Mouse (Mus musculus) cerebellum, postnatal 4 days (tissue): ENCODE results near the gene Fmnl2.

Experiments used
- DNase-seq, 2 experiments: peaks; one replicate each; pipeline ENCODE4 v3.0.0; 2022; ENCODE audit warnings: low spot score in 2 of 2, mixed read lengths in 1 of 2

Gene Fmnl2

GRCm38 (mm10) chr2:52857611-52858528 lies at the start of gene Fmnl2:
Fmnl2 (plus strand) TSS chr2:52857860.
- peak; percentile 64 to 87 for DNase-seq

DNA sequence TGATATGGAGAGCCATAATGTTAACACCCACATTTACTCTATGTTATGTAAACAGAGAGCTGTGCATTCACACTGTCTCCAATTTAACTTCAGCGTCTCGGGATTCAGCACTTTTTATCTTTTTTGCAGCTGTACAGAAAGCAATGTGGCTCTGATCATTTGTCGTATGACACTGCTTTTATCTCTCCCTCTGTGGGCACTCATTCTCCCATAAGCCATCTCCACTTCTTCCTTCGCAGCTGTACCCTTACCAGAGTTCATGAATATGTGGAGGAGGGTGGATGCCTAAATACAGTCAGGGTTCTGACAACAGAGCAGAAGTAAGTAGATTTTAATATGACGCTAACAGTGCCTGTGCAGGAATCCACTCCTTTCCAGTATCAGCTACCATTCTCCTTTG lies 47.7 kb upstream of the Fmnl2 start:
- no peak for DNase-seq

- DNase-seq: no peak
Measured at GRCm38 (mm10) chr2:52811691-52812090, 46.0 kb upstream of the Fmnl2 start.

DNA sequence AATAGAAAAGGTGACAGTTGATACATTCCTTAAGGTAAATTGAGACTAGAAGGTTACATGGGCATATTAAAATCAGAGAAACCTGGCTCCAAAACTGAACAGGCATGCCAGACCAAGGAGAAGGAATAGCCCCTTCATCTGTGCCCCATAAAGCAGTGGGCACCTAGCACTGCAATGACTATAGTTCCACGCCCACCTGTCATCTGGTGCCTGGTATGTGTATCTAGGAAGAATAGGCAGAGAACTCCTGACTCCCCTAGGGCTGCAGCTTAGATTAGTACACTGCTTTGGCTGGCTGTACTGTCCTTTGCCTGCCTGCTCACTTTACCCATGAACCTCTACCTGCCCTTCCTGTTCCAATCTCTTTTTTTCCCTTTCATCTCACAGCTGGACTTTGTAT lies 40.3 kb upstream of the Fmnl2 start:
- no peak for DNase-seq

GRCm38 (mm10) chr2:52818944-52819343 lies 38.7 kb upstream of the Fmnl2 start:
- no peak for DNase-seq

DNA sequence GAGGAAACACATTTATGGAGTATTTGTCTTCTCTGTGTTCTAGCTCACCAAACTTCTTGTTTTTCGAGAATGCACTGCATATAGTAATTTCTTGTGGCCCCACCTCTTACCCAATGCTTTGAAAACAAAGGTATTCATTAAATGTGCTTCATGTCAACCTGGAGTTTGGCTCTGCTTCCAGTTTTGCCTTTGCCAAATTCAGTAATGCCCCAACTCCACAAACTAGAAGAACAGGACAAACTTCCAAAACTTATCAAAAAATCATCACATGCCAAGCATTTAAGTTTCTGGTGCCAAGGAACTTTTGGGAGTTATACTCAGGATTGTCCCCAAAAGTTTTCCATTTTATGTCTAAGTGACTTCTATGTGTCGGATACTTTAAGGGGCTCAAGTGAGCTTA lies 35.4 kb upstream of the Fmnl2 start:
- DNase-seq: no peak

DNA sequence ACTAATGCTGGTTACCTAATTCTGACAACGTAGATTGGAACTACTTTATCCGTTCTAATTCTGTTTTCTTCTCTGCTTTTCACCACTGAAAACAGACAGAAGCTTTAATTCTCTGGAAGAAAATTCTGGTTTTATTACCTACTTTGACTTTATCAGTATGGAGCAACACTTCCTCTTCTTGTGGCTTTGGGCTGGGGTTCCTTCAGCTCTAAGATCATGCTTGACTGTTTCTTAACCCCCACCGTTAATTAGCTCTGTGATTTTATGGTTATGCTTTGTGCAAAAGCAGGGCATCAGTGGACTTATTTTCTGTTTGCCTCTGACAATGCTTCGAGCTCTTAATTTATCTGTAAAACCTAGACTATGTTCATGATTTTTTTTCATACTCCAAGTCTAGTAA lies 29.6 kb upstream of the Fmnl2 start:
- no peak for DNase-seq

DNA sequence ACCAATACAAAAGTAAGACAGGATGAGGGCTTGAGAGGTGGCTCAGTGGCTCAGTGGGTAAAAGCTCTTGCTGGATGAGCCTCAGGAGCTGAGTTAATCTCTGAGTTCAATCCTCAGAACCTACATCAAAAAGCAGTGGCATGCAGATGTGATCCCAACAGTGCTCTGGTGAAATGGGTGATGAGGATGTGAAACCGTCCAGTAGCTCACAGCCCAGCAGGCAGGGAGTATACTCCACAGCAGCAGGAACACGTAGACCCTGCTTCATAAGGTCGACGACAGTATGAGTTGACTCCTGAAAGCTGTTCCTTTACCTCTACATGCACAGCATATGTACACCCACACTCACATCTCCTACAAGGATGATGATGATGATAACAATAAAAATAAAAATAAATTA lies 27.1 kb upstream of the Fmnl2 start:
- no peak for DNase-seq

- DNase-seq: no peak
Measured at GRCm38 (mm10) chr2:52831585-52831984, 26.1 kb upstream of the Fmnl2 start.

DNA sequence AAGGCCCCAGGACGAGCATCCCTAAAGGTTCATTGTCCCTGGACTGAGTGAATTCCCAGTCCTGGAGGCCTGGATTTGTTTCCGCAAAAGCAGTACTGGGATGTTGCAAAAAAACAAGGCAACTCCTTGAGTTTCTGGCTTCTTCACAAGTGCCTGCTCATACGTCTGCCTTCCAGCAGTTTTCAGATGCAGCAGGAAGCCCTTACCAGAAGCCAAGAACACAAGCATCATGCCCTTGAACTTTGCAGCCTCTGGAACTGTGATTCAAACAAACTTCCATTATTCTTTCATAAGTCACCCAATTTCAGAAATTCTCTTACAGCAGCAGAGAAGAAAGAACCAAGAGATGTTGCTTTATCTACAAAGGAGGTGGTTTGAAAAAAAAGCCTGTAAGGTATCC lies 21.9 kb upstream of the Fmnl2 start:
- no peak for DNase-seq

GRCm38 (mm10) chr2:52839074-52839473 lies 18.6 kb upstream of the Fmnl2 start:
- DNase-seq: no peak

DNA sequence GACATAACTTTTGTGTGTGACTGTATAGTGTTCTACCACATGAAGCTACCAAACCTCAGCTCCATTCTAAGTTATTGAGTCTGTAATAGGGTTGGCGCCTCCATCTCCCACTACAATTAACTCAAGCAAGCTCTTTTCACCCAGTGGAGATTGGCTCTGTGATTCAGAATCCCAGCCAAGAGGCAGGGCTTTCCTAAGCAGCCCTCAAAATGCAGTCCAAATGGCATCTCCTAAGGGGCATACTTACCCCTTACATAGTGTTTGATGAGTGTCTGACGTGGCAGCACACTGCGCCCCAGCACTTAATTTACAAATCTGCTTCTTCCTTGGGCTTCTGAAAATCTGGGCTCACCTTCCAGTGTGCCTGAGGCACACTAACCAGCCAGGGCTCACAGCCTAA lies 17.8 kb upstream of the Fmnl2 start:
- DNase-seq: no peak

DNA sequence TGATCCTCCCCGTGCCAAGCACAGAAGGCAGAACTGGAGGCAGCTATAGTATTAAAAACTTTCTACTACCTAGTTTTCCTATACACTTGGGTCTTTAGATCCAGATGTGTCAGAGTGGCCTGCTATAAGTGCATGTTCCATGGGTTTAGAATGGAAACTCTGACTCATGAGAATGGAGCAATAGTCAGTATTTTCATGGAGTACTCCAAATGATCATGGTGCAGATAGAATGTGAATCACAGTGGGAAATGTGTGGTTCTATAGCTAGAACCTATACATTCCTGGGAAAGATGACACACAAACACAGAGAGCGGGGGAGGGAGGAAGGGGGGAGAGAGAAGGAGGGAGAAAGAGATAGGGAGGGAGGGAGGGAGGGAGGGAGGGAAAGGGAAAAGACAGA lies 13.8 kb upstream of the Fmnl2 start:
- no peak for DNase-seq

DNA sequence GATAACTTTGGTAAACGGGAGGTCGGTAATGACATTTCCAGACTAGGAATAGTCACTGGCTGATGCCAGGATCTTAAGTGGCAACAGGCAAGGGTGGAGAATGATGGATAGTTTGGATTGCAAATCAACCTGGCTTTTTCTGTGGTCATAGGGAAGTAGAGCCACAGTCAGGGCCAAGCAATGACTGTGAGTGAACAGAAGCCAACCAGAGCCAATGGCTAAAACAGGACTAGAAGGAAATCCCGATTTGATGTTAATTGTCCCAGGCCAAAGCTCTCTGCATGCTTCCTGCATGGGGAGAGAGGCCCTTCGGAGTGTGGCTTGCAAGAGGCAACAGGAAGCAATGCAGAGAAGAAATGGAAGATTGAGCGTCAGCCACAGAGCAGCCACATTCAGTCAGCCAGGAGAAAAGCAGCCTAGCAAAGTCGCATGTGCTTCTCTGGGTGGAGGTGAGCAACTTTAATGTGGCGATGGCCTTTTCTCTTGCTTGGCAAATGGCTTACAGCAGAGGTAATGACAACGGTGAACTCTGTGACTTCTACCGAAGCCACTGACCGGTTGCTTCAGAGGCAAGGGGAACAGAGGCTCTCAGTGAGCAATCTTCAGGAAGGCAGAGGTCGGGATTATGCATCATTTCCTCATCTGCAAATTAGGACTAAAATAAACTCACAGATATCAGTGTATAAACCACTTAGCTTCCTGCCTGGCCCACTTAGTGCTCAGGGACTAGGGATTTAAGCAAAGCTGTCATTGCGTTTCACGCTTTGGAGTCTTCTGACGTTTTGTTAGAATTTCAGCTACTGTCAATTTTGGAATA lies 12.5 kb upstream of the Fmnl2 start:
- no peak for DNase-seq

DNA sequence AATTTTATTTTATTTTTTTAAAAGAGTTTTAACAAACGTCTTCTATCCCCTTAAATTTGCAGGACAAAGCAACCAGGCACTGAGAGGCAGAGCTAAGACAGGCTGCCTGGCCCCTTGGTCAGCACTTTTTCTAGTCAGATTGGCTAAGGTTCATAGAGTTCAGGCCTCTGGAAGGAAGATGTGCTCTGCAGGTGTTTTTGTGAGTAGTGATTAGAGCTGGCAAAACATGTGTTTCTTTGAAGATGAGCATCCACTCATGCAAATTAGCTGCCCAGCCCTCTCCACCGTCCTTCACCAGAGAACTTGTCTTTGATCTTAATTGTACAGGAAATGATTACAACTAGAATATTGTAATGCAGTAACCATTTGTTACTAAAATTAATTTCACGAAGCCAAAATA lies 11.2 kb upstream of the Fmnl2 start:
- no peak for DNase-seq

- DNase-seq: no peak
Measured at GRCm38 (mm10) chr2:52849092-52849491, 8.6 kb upstream of the Fmnl2 start.

GRCm38 (mm10) chr2:52858529-52859465 lies 1.1 kb downstream of the Fmnl2 start:
- DNase-seq: peak in 1 of 2 experiments; percentile 52

DNA sequence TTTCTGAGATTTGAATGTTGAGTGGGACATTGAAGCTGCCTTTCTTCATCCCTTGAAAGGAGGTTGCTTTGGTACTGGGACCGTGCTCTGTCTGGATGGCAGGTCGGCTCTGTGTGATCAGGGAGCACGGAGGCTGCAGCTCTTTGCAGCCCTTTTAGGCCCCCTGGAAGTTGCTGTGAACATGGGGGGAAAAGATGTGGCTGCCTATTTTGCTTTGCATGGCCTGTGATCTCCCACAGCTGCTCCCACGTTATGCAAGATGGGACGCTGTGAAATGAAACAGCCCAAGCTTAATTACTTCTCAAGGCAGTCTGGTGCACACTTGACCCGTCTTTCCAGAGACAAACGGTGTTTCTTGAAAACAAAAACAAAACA lies 1.8 kb downstream of the Fmnl2 start:
- DNase-seq: no peak

- DNase-seq: no peak
Measured at GRCm38 (mm10) chr2:52860111-52860775, 2.6 kb downstream of the Fmnl2 start.

GRCm38 (mm10) chr2:52862046-52862759 lies 4.5 kb downstream of the Fmnl2 start:
- DNase-seq: no peak

DNA sequence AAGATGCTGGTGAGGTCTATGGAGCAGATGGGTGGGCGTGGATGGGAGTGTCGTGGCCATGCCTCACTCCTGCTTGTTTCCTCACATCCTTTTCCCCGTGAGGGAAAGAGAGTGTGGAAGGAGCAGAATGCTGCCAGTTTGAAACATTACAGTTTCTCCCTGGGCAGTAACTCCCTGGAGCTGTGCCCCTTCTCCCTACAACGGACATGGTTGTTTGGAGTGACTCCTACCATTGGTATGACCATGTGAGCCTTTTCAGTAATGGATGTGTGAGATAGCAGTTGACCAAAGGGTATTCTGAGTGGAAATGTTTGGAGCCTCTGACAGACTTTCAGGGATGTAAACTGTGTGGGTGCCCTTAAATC lies 5.1 kb downstream of the Fmnl2 start:
- no peak for DNase-seq
